Mouse (Mus musculus): ENCODE measurements at regions not wholly inside any gene's neighbourhood (a gene's known extent, or its start where the extent isn't known, plus 50 kb on each side); places are given as distances from the start of the nearest gene placed in this dataset.

DNA sequence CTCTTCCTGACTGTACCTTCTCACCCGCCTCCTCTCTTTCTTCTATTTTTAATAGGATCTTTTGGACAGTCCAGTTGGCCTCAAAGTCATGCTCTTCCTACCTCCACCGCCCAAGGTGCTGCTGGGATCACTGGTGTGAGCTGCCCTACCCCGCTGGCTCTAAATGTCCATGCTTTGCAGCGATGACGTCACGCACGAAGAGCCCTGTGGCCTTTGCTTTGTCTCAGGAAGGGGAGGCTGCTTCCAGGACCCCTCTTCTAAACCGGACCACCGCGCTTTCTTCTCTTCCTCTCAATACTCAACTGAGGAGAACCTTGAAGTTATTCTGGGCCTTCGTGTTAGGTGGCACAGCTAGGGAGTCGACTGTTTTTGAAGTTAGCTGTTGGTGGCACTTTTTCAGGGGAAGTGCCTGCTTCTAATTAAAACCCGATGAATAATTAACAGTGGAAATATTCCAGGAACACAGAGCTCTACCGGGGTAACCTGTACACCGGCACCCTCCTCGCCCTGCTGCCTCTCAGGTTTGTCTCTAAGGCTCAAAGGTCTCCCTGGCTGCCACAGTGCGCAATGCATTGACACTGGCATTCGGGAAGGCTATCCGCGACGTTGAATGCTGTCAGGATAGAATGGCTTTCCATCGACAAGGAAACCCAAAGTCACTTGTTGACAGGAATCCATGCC, 188.7 kb downstream of the Ifng start:
- Histone ChIP-seq H3K4me3 (replicated peaks) (no peak overlapping the region), H3K27ac (no peak overlapping the region), H3K36me3 (no peaks in the 10 kb centered on the region), H3K4me2 (no peak overlapping the region), H3K4me1 (replicated peaks) (peaks cover 25% of the 10 kb centered on the region), H3K9ac (no peak overlapping the region), H3K9me3 (replicated peaks) (no peaks in the 10 kb centered on the region), H3K27me3 (no peaks in the 10 kb centered on the region)
- DNase-seq (no peak), ATAC-seq (ENCODE audit: low read depth) (no peak)
- WGBS (ENCODE audit: insufficient replicate concordance), result 82% methylated on average over 22 of the region's 22 CpGs

- Histone ChIP-seq H3K9me3 (replicated peaks) (no peaks in the 10 kb centered on the region), H3K9ac (no peak overlapping the region), H3K4me3 (replicated peaks) (no peak overlapping the region), H3K4me1 (replicated peaks) (peaks cover 27% of the 10 kb centered on the region), H3K36me3 (no peaks in the 10 kb centered on the region), H3K4me2 (no peak overlapping the region), H3K27ac (no peak overlapping the region), H3K27me3 (no peaks in the 10 kb centered on the region)
- WGBS (ENCODE audit: insufficient replicate concordance), result 74% methylated on average over 1 of the region's 1 CpGs
- ATAC-seq (ENCODE audit: low read depth), result no peak
- DNase-seq, result no peak
Observed at GRCm38 (mm10) chr10:118631786-118632185, 190.9 kb downstream of the Ifng start.

DNA sequence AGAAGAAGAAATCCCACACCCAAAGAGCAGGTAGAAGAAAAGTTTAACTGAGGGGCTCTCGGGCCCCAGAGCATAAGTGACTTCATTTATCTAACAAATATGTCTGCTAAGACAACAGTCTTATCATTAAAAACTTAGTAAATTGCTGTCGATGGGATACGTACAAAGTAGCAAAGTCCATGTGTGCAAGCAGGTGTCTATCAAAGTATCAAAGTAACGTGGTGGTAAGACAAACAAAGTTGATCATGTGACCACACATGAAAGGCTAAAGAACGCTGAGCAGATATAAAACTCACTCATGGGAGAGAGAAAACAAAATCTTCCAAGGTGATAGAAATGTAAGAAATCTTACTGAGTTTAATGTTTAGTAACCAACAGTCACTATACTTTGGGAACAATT, 191.3 kb downstream of the Ifng start:
- H3K9ac ChIP-seq, result no peak overlapping the region
- H3K27ac ChIP-seq, result no peak overlapping the region
- no peaks in the 10 kb centered on the region for H3K27me3 ChIP-seq
- no peaks in the 10 kb centered on the region for H3K36me3 ChIP-seq
- H3K4me2 ChIP-seq, result no peak overlapping the region
- H3K4me1 ChIP-seq (replicated peaks), result peaks cover 27% of the 10 kb centered on the region
- no peak overlapping the region for H3K4me3 ChIP-seq (replicated peaks)
- H3K9me3 ChIP-seq (replicated peaks), result no peaks in the 10 kb centered on the region
- no peak for ATAC-seq (ENCODE audit: low read depth)
- no peak for DNase-seq
- 33% methylated on average over 5 of the region's 5 CpGs for WGBS (ENCODE audit: insufficient replicate concordance)

- 11% methylated on average over 7 of the region's 7 CpGs for WGBS (ENCODE audit: insufficient replicate concordance)
- Histone ChIP-seq H3K27ac (peak overlapping the region; percentile 50; the same call in 1 of the 2 replicates), H3K4me2 (peak overlapping the region; percentile 36), H3K9me3 (replicated peaks) (no peaks in the 10 kb centered on the region), H3K9ac (no peak overlapping the region), H3K4me1 (replicated peaks) (peaks cover 27% of the 10 kb centered on the region), H3K4me3 (replicated peaks) (no peak overlapping the region), H3K27me3 (no peaks in the 10 kb centered on the region), H3K36me3 (no peaks in the 10 kb centered on the region)
- ATAC-seq (ENCODE audit: low read depth) (peak; percentile 98), DNase-seq (peak; percentile 59)
Observed at GRCm38 (mm10) chr10:118633429-118633828, 192.6 kb downstream of the Ifng start.

- WGBS (ENCODE audit: insufficient replicate concordance), result 49% methylated on average over 4 of the region's 4 CpGs
- Histone ChIP-seq H3K4me1 (replicated peaks) (peaks cover 26% of the 10 kb centered on the region), H3K9me3 (replicated peaks) (no peaks in the 10 kb centered on the region), H3K27ac (no peak overlapping the region), H3K27me3 (no peaks in the 10 kb centered on the region), H3K4me2 (no peak overlapping the region), H3K9ac (no peak overlapping the region), H3K4me3 (replicated peaks) (no peak overlapping the region), H3K36me3 (no peaks in the 10 kb centered on the region)
- no peak for ATAC-seq (ENCODE audit: low read depth)
- DNase-seq, result no peak
Observed at GRCm38 (mm10) chr10:118639097-118639496, 198.3 kb downstream of the Ifng start.

DNA sequence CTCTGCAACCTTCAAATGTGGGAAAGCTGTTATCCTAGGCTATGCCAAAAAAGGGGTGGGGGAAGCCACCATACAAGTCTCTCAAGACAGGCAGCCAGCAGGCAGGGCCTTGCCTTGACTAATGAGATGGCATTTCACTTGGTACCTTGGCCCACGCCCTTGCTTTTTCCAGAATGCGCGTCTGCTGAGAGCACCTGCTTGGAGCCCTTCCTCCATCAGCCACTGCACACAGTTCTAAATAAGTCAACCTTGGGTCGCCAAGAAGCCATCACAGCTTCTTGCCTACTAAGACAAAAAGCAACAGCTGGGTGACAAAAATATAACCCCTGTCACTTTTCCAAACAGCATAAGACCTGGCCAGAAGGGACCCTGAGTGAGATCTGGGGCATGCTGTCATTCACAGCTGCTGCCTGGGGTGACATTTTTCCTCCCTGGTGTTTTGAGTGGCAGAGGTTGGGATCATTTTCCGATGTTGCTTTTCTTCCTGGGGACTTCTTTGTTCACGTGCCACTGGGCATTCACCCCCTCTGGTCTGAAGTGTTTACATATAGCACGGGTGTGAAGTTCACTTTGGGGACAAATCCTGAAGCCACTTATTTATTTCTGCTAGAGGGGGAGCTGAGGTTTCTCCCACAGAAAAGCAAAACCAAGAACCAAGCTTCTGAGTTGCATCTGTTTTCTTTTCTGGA, 199.4 kb downstream of the Ifng start:
- WGBS (ENCODE audit: insufficient replicate concordance), result 65% methylated on average over 7 of the region's 7 CpGs
- H3K27me3 ChIP-seq, result no peaks in the 10 kb centered on the region

DNA sequence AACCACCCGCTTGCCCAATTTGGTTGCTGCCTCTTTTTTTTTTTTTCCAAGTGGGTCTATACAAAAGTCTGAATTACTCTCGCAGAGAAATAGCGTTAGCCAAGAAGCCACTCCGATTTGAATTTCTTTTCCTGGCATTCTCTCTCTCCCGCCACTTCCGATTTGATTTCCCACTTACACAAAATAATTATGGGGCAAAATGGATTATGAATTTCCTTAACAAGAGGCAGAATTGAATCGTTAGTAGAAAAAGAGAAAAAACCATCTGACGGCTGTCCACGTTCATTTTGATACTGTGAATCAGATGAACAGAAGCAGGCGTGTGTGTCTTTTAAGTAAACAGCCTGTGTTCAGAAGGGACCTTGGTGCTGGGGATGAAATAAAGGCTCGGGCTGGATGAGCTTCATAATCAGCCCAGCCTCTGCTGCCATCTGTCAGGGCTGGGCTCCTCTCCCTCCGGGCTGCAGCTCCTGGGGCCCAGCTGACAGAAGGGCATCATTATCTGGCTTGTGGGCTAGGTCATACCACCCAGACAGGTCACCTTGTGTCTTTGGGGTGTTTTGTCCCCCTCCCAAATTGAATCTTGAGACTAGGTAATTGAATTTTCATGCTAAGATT, 200.1 kb downstream of the Ifng start:
- Histone ChIP-seq H3K27ac (no peak overlapping the region), H3K9me3 (replicated peaks) (no peaks in the 10 kb centered on the region), H3K4me3 (replicated peaks) (no peak overlapping the region), H3K4me2 (no peak overlapping the region), H3K9ac (no peak overlapping the region), H3K36me3 (no peaks in the 10 kb centered on the region), H3K4me1 (replicated peaks) (peaks cover 21% of the 10 kb centered on the region), H3K27me3 (no peaks in the 10 kb centered on the region)
- ATAC-seq (ENCODE audit: low read depth), result peak; percentile 88
- no peak for DNase-seq
- 59% methylated on average over 12 of the region's 12 CpGs for WGBS (ENCODE audit: insufficient replicate concordance)

More for the DNA sequence above, 199.4 kb downstream of the Ifng start:
- no peak overlapping the region for H3K9ac ChIP-seq
- no peak overlapping the region for H3K27ac ChIP-seq
- H3K4me3 ChIP-seq (replicated peaks), result no peak overlapping the region
- ATAC-seq (ENCODE audit: low read depth) (no peak; the same call in 1 of the 2 replicates), DNase-seq (no peak)
- peaks cover 21% of the 10 kb centered on the region for H3K4me1 ChIP-seq (replicated peaks)
- no peaks in the 10 kb centered on the region for H3K9me3 ChIP-seq (replicated peaks)
- no peak overlapping the region for H3K4me2 ChIP-seq
- H3K36me3 ChIP-seq, result no peaks in the 10 kb centered on the region

DNA sequence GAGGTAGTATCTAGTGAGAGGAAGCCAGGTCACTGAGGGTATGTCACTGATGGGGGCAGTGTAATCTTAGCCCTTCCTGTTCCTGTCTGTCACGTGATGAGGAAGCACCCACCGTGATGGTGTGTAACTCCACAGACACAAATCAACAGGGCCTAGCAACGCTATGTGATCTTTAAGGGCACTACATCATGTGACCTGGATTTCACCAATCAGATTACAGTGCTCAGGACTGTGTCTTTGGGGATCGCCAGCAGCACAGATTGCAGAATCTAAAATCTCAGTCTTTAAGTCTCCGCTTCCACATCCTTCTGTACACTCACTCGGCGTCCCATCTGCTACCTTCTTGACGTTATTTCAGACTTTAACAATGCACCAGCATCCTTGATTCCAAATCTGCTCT, 202.8 kb downstream of the Ifng start:
- Histone ChIP-seq H3K9ac (no peak overlapping the region), H3K4me3 (replicated peaks) (no peak overlapping the region), H3K27me3 (no peaks in the 10 kb centered on the region), H3K27ac (no peak overlapping the region), H3K4me1 (replicated peaks) (peaks cover 21% of the 10 kb centered on the region), H3K9me3 (replicated peaks) (no peaks in the 10 kb centered on the region), H3K4me2 (no peak overlapping the region), H3K36me3 (no peaks in the 10 kb centered on the region)
- ATAC-seq (ENCODE audit: low read depth) (no peak), DNase-seq (no peak)
- WGBS (ENCODE audit: insufficient replicate concordance), result 48% methylated on average over 8 of the region's 8 CpGs

DNA sequence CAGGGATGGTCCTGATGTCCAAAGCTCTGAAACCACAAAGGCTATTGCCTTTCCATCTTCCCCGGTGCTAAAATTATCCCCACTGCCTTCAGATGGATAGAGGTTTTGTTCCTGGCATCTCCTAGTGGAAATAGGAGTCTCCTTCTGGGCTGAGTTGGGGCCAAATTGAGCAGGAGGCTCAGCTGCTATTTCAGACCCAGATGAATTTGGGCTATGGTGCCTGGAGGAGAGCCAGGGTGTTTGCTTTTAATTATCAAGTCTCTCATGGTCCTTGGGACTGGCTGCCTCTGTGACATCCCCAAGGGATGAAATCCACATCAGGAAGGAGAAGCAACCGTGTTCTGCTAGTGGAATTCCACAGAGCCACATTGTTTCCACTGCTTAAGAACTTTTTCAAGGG, 207.3 kb downstream of the Ifng start:
- no peaks in the 10 kb centered on the region for H3K36me3 ChIP-seq
- no peak for ATAC-seq (ENCODE audit: low read depth)
- no peaks in the 10 kb centered on the region for H3K4me1 ChIP-seq (replicated peaks)
- no peaks in the 10 kb centered on the region for H3K9me3 ChIP-seq (replicated peaks)
- H3K9ac ChIP-seq, result no peak overlapping the region
- H3K4me2 ChIP-seq, result no peak overlapping the region
- DNase-seq, result no peak
- H3K4me3 ChIP-seq (replicated peaks), result no peak overlapping the region
- 61% methylated on average over 2 of the region's 2 CpGs for WGBS (ENCODE audit: insufficient replicate concordance)
- no peak overlapping the region for H3K27ac ChIP-seq
- H3K27me3 ChIP-seq, result no peaks in the 10 kb centered on the region

GRCm38 (mm10) chr10:118656561-118656960, 213.4 kb downstream of the Dyrk2 start:
- ATAC-seq (ENCODE audit: low read depth), result no peak
- no peak overlapping the region for H3K27ac ChIP-seq
- 57% methylated on average over 5 of the region's 5 CpGs for WGBS (ENCODE audit: insufficient replicate concordance)

GRCm38 (mm10) chr10:118666009-118666408, 204.0 kb downstream of the Dyrk2 start:
- Histone ChIP-seq H3K4me1 (replicated peaks) (no peaks in the 10 kb centered on the region), H3K27ac (no peak overlapping the region), H3K9ac (no peak overlapping the region), H3K4me2 (no peak overlapping the region), H3K9me3 (replicated peaks) (no peaks in the 10 kb centered on the region), H3K36me3 (no peaks in the 10 kb centered on the region), H3K27me3 (no peaks in the 10 kb centered on the region), H3K4me3 (replicated peaks) (no peak overlapping the region)
- no peak for DNase-seq
- 28% methylated on average over 3 of the region's 3 CpGs for WGBS (ENCODE audit: insufficient replicate concordance)
- no peak for ATAC-seq (ENCODE audit: low read depth)

More at GRCm38 (mm10) chr10:118656561-118656960, 213.4 kb downstream of the Dyrk2 start:
- DNase-seq, result no peak
- Histone ChIP-seq H3K4me1 (replicated peaks) (no peaks in the 10 kb centered on the region), H3K4me2 (no peak overlapping the region), H3K9me3 (replicated peaks) (no peaks in the 10 kb centered on the region), H3K9ac (no peak overlapping the region), H3K27me3 (no peaks in the 10 kb centered on the region), H3K36me3 (no peaks in the 10 kb centered on the region), H3K4me3 (replicated peaks) (no peak overlapping the region)
